Mouse (Mus musculus): ENCODE results near the gene Dnase1.
"Not testable (repeated sequence)": the region's sequence is repeated elsewhere in the genome, so short reads cannot be mapped to it uniquely, and the experiment has no call there.

- not testable (repeated sequence) for TF ChIP-seq CTCF, EP300 (IDR thresholded peaks at IDR 0.05)
Measured at GRCm38 (mm10) chr16:4017466-4017865, 19.3 kb upstream of the Dnase1 start.

All from lung, postnatal 0 days (tissue).